Mouse (Mus musculus) left cerebral cortex, postnatal 36 days (tissue): ENCODE results near the gene Apobec2. TPM values are rescaled to one million over a fixed set of nuclear protein-coding genes. Genes with fewer than 3 reads are reported as not detected.

Source experiments
- DNase-seq, 2 experiments: peaks; one replicate each; pipeline ENCODE4 v3.0.0; 2021 to 2022; ENCODE audit warnings: low spot score in 2 of 2, mixed read lengths in 1 of 2
- intact Hi-C: fragments of 180-260 bp; cut with DNase I; formaldehyde crosslinking; loops from one replicate; pipeline ENCODE4 v1.15.1; 2025
- total RNA-seq, 2 experiments: library from RNA; stranded (reverse); gene quantifications; 2 replicates each; pipeline ENCODE4 v1.2.3; 2021

Apobec2 gene
- total RNA-seq, 2 experiments from 2014 or later: not detected

GRCm38 (mm10) chr17:48442745-48443457 is 10.2 kb upstream of the Apobec2 start:
- DNase-seq: no peak
- intact Hi-C loops: loop anchor here (10.0 kb wide), 1 partner anchor 962 kb away; no protein-coding TSS in a partner anchor

- DNase-seq: no peak
- intact Hi-C loops: no loop called here
These were observed 4.7 kb upstream of the Apobec2 start for GRCm38 (mm10) chr17:48437421-48437911.

- intact Hi-C loops: no loop called here
- DNase-seq: no peak
These were observed 3.8 kb upstream of the Apobec2 start for GRCm38 (mm10) chr17:48436487-48436886.

GRCm38 (mm10) chr17:48434479-48434878 is 1.7 kb upstream of the Apobec2 start:
- no peak for DNase-seq
- intact Hi-C loops: no loop called here

- no peak for DNase-seq
- intact Hi-C loops: no loop called here
These were observed 1.1 kb upstream of the Apobec2 start for GRCm38 (mm10) chr17:48433689-48434330.

- intact Hi-C loops: no loop called here
These were observed 401 bp upstream of the Apobec2 start for GRCm38 (mm10) chr17:48433006-48433655.

GRCm38 (mm10) chr17:48431054-48431453 is 1.7 kb downstream of the Apobec2 start:
- intact Hi-C loops: no loop called here

More at GRCm38 (mm10) chr17:48433006-48433655, 401 bp upstream of the Apobec2 start:
- no peak for DNase-seq

GRCm38 (mm10) chr17:48430394-48430793 is 2.3 kb downstream of the Apobec2 start:
- no peak for DNase-seq
- intact Hi-C loops: no loop called here

More at GRCm38 (mm10) chr17:48431054-48431453, 1.7 kb downstream of the Apobec2 start:
- no peak for DNase-seq

- intact Hi-C loops: no loop called here
These were observed 4.7 kb downstream of the Apobec2 start for GRCm38 (mm10) chr17:48427852-48428530.

GRCm38 (mm10) chr17:48426991-48427750 is 5.6 kb downstream of the Apobec2 start:
- intact Hi-C loops: no loop called here
- DNase-seq: no peak

More at GRCm38 (mm10) chr17:48427852-48428530, 4.7 kb downstream of the Apobec2 start:
- DNase-seq: no peak

GRCm38 (mm10) chr17:48425823-48426612 is 6.7 kb downstream of the Apobec2 start:
- intact Hi-C loops: no loop called here
- DNase-seq: no peak

- DNase-seq: no peak
- intact Hi-C loops: no loop called here
These were observed 8.5 kb downstream of the Apobec2 start for GRCm38 (mm10) chr17:48424237-48424636.

GRCm38 (mm10) chr17:48419571-48419970 is 13.2 kb downstream of the Apobec2 start:
- intact Hi-C loops: loop anchor here (5.0 to 10.0 kb wide), 2 partner anchors 183 to 985 kb away; no protein-coding TSS in a partner anchor

GRCm38 (mm10) chr17:48418781-48419180 is 13.9 kb downstream of the Apobec2 start:
- DNase-seq: no peak
- intact Hi-C loops: loop anchor here (5.0 to 10.0 kb wide), 2 partner anchors 184 to 986 kb away; no protein-coding TSS in a partner anchor

More at GRCm38 (mm10) chr17:48419571-48419970, 13.2 kb downstream of the Apobec2 start:
- no peak for DNase-seq

GRCm38 (mm10) chr17:48418174-48418573 is 14.6 kb downstream of the Apobec2 start:
- intact Hi-C loops: loop anchor here (5.0 to 10.0 kb wide), 2 partner anchors 184 to 987 kb away; no protein-coding TSS in a partner anchor
- no peak for DNase-seq

- intact Hi-C loops: loop anchor here (5.0 to 10.0 kb wide), 2 partner anchors 185 to 987 kb away; no protein-coding TSS in a partner anchor
- no peak for DNase-seq
These were observed 15.2 kb downstream of the Apobec2 start for GRCm38 (mm10) chr17:48417521-48417920.

- DNase-seq: peak; percentile 29 to 47
- intact Hi-C loops: loop anchor here (5.0 to 10.0 kb wide), 2 partner anchors 186 to 988 kb away; no protein-coding TSS in a partner anchor
These were observed 16.1 kb downstream of the Apobec2 start for GRCm38 (mm10) chr17:48416425-48417195.
